Mouse (Mus musculus) spleen, adult 2 months (tissue): ENCODE results near the gene Cdh26.

Experiments used
- CTCF ChIP-seq: fragments of 200-500 bp; IDR thresholded peaks from 2 replicates; pipeline ENCODE4 v1.5.1; 2011; ENCODE audit warnings: mild to moderate bottlenecking, inconsistent platforms; ENCODE audit not compliant: insufficient read depth, insufficient read length, insufficient replicate concordance; ENCODE audit errors: extremely low read depth
- POLR2A ChIP-seq: fragments of 200-500 bp; IDR thresholded peaks from 2 replicates; pipeline ENCODE4 v1.6.1; 2011; ENCODE audit warnings: low read depth, low read length, inconsistent platforms

- TF ChIP-seq POLR2A = no peak
- TF ChIP-seq CTCF = no peak
These were observed 77.9 kb downstream of the Cdh26 start for GRCm38 (mm10) chr2:178508279-178508678.
